Mouse (Mus musculus) heart, adult 8-10 months (tissue): Measurements from ENCODE around the gene Aimp2. TPM values are rescaled to one million over a fixed set of nuclear protein-coding genes. Genes with fewer than 3 reads are reported as not detected.

ENCODE experiments used
- DNase-seq: peaks from one replicate; pipeline ENCODE4 v3.0.0; 2022; ENCODE audit warnings: low spot score
- total RNA-seq, 4 experiments: library from RNA; stranded (reverse); gene quantifications; 2 replicates each; pipeline ENCODE4 v1.2.4; 2022

Gene Aimp2
- total RNA-seq, 4 experiments from 2014 or later, result 29.4 to 31.0 (median 30.9) TPM

DNA sequence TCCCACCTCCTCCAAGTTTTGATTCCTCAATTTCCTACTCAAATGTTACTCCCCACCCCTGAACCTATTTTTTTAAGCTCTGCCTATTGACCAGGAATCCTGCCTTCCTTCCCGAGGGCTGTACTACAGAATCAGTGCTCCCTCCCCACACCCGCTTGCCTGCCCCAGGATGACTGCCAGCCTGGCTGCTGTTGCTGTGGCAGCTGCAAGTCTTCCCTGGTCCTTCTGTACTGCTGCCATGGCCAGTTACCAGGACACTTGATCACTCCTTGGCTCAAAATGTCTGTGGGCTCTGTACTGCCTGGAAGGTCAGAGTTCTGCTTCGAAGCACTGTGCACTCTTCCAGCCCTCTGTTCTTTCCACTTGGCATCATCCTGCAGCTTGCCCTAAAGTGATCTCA is 7.5 kb downstream of the Aimp2 start:
- DNase-seq, result peak; percentile 39

DNA sequence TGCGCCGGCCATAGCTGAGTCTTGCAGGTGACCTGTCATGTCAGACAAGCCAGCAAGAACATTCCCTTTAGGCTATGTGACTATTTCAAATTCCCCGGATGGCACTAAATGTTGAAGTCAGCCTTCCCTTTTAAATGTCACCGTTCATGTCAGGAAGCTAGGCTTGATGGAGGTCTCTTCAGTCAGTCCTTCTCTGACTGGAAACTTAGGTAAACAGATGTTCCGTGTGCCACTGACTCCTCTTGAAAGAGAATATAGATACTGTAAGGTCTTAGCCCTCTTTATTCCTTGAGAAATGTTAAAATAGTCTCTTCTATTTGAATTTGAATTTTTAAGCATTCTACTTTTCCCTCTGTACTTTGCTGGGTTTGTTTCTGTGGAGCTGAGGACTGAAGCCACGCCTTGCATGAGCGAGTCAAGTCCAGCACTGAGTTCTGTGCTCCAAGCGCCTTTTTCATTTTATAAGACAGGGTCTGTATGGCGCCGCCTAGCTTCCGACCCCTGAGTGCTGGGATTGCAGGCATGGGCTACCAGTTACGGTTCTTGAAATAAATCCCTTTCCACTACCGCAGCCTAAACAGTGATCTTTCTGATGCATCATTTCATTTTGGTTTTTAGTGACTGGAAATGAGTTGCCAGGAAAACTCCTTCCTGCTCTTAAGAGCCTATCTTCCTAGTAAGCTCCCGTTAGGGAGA is 11.9 kb downstream of the Aimp2 start, which contains the start of gene Ankrd61:
Gene Ankrd61, minus strand, starts transcription at position 51 of the 696 bp plus-strand sequence.
- DNase-seq, result no peak

DNA sequence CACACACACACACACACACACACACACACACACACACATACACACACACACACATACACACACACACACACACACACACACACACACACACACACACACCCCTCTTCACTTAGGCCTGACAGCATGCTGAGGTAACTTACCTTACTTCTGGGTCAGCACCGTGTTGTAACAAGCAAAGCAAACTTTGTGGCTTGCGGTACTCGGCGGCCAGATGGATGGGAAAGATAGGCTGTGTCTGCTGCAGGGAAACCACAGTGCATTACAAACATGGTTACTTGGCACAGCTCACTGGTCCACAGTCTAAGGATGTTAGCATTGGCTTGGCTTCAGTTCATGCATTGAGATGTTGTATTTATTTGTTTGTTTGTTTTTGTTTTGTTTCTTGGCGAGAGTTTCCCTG is 16.3 kb downstream of the Aimp2 start:
- DNase-seq, result no peak

DNA sequence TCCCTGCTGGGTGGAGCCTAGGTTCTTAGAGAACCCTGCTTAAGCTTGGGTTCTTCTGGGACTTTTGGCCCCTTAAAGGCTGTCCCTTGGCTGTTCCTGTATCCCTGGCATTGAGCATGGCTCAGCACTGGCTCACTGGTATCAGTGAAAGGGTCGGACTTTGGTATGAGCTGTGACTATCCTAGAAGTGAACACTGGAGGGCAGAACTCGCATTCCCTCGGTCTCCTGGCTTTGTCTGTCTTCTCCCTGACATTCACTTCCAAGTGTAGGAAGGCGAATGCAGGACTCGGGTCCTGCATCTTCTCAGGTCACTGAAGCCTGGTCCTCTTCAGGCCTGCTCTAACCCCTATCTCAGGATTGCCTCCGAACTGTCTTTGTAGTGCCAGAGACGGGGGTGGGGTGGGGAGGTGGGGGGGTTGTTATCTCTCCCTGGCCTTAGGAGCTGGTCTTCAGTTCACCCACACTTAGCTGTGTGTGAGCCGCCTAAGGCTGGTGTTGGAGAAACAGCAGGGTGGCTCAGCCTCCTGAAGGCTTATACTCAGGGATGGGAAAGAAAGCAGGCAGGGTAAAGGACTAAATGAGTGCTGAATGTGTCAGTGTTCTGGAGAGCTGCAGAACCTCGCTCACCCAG is 17.3 kb downstream of the Aimp2 start:
- DNase-seq, result no peak

DNA sequence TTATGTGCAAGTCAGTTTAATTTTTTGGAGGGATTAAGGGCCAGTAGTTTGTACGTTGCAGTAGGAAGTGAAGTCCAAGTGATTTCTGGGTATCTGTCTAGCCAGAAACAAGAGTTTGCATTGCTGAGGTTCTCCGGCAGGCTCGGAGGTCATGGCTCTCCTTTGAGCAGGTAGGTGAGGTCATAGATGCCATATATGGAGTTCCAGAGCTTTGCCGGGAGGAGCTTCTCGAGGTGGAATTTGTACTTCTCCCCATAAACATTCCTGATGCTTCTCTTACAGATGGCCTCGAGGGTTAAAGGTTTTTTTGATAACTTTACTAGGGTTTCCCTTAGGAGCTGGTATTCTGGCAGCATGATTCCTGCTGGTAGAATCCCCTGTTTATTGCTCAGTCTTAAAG is 18.9 kb downstream of the Aimp2 start:
- no peak for DNase-seq

DNA sequence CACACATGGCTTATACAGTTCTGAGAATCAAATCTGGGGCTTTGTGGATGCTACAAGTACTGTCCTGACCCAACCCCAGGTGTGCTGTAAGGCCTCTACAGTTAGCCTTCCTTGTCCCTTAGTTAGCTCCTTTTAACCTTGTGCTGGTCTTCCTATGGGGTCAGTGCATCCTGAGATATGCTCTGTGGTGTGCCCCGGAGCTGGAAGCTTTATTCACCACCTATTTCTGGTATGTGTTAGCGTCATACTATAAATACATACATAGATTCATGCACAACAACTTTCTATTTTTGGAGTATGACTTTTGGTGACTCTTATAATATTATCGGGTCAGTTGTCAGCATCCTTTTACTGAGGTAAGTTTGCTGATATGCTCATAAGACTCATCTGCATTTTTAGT is 24.4 kb downstream of the Aimp2 start:
- DNase-seq, result no peak

DNA sequence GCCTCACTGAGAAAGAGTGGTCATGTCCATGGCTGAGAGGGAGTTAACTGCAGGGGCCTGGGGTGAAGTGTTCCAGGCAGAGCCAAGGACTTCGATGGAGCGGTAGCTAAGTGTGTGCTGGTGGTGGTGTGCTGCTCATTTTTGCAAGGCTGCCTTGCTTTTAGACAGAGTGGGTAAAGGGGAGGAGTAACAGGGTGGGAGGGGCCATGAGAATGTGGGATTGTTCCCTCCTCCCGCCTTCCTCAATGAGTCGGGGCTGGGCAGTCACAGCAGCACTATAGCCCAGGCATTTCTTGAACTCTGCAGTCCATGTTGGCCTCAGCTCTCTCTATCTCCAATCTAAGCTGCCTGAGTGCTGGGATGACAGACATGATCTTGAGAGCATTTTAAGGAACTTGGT is 35.1 kb downstream of the Aimp2 start:
- DNase-seq, result no peak

DNA sequence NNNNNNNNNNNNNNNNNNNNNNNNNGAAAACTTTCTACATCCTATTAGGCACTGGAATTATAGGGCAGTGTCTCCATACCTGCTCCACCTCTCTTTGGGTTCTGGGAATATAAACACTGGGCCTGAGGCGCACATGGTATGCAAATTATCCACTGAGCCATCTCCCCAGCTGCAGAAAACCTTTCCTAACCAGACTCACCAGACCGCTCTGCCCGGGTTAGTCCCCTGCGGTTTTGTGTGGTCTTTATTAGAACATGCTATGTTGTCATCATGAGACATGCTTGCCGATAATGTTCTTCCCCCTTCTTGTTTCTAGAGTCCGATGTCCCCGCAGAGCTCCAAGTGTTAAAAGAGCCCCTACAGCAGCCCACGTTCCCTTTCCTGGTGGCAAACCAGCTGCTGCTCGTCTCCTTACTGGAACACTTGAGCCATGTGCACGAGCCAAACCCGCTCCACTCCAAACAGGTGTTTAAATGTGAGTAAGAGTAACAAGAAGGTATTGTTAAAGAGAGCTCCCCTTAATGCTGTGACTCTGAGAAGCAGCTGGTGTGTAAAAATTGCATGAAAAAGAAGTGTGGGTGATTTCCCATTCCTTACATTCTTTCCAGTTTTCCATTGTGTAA is 38.0 kb downstream of the Aimp2 start:
- no peak for DNase-seq

Other genes starting within 250 kb of the Aimp2 start
- 1 to 10 TPM; 5.6 to 7.9 (median 6.9) TPM for gene Usp42, start 177.6 kb downstream of the Aimp2 start, total RNA-seq
- 10 to 100 TPM; 19.0 to 22.3 (median 21.3) TPM for gene Eif2ak1, start 92.1 kb downstream of the Aimp2 start, total RNA-seq
- not detected for gene Ankrd61, start 12.2 kb downstream of the Aimp2 start, total RNA-seq
- 1 to 10 TPM; 2.7 to 5.1 (median 3.6) TPM for gene Pms2, start 117 bp upstream of the Aimp2 start, total RNA-seq
- under 1 TPM in 1 of 4 experiments, not detected in 3; 0.47 TPM for gene Gm42421, start 18.3 kb upstream of the Aimp2 start, total RNA-seq
- gene Rsph10b, start 23.2 kb upstream of the Aimp2 start, total RNA-seq, result under 1 TPM; 0.13 to 0.37 (median 0.25) TPM
- gene Ccz1, start 105.0 kb upstream of the Aimp2 start, total RNA-seq, result 10 to 100 TPM; 27.4 to 33.6 (median 29.4) TPM
- not detected for gene Ocm, start 116.8 kb upstream of the Aimp2 start, total RNA-seq
- 10 to 100 TPM; 31.3 to 33.3 (median 32.0) TPM for gene Lmtk2, start 190.6 kb upstream of the Aimp2 start, total RNA-seq